Mouse (Mus musculus) kidney, embryonic 16.5 days (tissue): Measurements from ENCODE around the gene Tenm2. TPM values are rescaled to one million over a fixed set of nuclear protein-coding genes. Genes with fewer than 3 reads are reported as not detected.

Experiments used
- ATAC-seq: fragments of 200-750 bp; cut with Nextera tagmentation; 2 replicates; pipeline ENCODE4 v1.8.0; 2017; ENCODE audit warnings: moderate TSS enrichment; ENCODE audit not compliant: low FRiP score, low TSS enrichment
- H3K27ac ChIP-seq: fragments of 300-500 bp; sonication (generic); 2 replicates; pipeline ENCODE4 v1.5.1; 2014; ENCODE audit warnings: low read length
- H3K27me3 ChIP-seq: fragments of 300-500 bp; sonication (generic); 2 replicates; pipeline ENCODE4 v1.6.1; 2014; ENCODE audit warnings: low read length, control low read depth, mixed read lengths; ENCODE audit not compliant: insufficient read depth
- H3K36me3 ChIP-seq: fragments of 300-500 bp; sonication (generic); 2 replicates; pipeline ENCODE4 v1.6.1; 2014; ENCODE audit warnings: low read length, control low read depth, mixed read lengths; ENCODE audit not compliant: insufficient read depth
- H3K4me1 ChIP-seq: fragments of 300-500 bp; sonication (generic); 2 replicates; pipeline ENCODE4 v1.6.1; 2014; ENCODE audit warnings: low read length, control low read depth, mixed read lengths; ENCODE audit not compliant: insufficient read depth
- H3K4me2 ChIP-seq: fragments of 300-500 bp; sonication (generic); replicated peaks from 2 replicates; pipeline ENCODE4 v1.6.1; 2014; ENCODE audit warnings: low read depth, low read length
- H3K4me3 ChIP-seq: fragments of 300-500 bp; sonication (generic); 2 replicates; pipeline ENCODE4 v1.5.1; 2014; ENCODE audit warnings: mild to moderate bottlenecking, low read length
- H3K9ac ChIP-seq: fragments of 300-500 bp; sonication (generic); replicated peaks from 2 replicates; pipeline ENCODE4 v1.6.1; 2014; ENCODE audit warnings: low read length
- H3K9me3 ChIP-seq: fragments of 300-500 bp; sonication (generic); 2 replicates; pipeline ENCODE4 v1.6.1; 2016; ENCODE audit warnings: low read length, control low read depth
- WGBS: fragments of 180-500 bp; shearing (Covaris S2); extraction: QIAGEN DNeasy Blood & Tissue Kit; methylation state at CpG from one replicate; pipeline ENCODE4 v1.1.7; 2014; 5-methylcytosine and 5-hydroxymethylcytosine counted together
- polyA plus RNA-seq: library from polyadenylated mRNA; unstranded; fragments of >200 nt; fragmentation: Nextera tagmentation; extraction: Ambion mirVana; gene quantifications from 2 replicates; pipeline ENCODE4 v1.2.1, GENCODE M21; 2015

Tenm2 gene
- polyA plus RNA-seq, 1 experiment from 2014 or later = 0.76 TPM

DNA sequence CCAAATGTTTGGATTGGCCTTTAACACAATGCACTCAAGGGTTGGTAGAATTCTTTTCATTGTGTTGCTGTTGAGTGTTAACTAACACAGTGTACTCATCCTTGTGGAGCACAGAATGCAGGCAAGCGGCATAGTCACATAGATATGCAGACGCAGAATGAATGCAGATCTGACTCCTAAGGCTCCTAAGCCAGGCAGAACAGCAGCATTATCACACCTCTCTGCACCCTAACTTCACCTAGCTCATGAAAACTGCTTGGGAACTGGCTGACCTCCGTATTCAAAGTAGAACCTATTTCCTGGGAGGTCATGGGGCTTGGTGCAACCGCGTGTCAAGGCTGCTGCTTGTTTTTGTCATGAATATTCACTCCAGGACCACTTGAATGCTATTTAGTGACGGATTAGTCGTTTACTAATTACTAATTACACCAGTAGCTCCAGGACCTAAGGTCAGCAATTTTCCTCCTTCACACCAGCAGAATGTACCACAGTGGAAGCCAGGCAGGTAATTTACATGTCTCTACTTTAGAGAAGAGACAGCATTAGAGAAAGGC is 295.1 kb downstream of the Tenm2 start:
- 48% methylated on average over 7 of the region's 7 CpGs for WGBS
- peak; percentile 73 for ATAC-seq
- H3K4me2 ChIP-seq = no peak overlapping the region
- no peak overlapping the region for H3K4me3 ChIP-seq
- H3K27ac ChIP-seq = no peak overlapping the region
- H3K9me3 ChIP-seq = no peaks in the 10 kb centered on the region
- 0 out of 2 replicates have a peak, but pooled peaks cover 5% of the 10 kb centered on the region for H3K4me1 ChIP-seq
- no peaks in the 10 kb centered on the region for H3K27me3 ChIP-seq
- H3K9ac ChIP-seq = no peak overlapping the region
- H3K36me3 ChIP-seq = no peaks in the 10 kb centered on the region

DNA sequence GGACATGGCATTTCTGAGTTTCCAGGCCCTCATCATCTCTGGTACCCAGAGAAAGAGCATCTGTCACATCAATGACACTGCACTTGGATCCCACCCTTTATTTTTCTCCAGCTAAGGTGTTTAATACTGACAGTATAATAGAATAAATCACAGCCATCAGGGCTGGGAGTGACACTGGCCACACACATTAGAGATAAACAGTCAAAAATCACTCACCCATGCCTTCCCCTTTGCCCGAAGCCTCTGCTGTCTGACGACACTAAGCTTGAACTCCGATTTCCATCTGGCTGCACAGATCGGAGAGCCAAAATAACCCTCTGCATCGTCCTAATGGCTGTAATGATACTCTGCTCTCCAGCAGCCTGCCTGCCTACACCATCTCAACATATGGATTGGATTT is 305.9 kb downstream of the Tenm2 start:
- H3K27ac ChIP-seq = no peak overlapping the region
- H3K4me1 ChIP-seq = no peaks in the 10 kb centered on the region
- peak; percentile 54; the same call in 1 of the 2 replicates for ATAC-seq
- H3K9ac ChIP-seq = no peak overlapping the region
- H3K27me3 ChIP-seq = no peaks in the 10 kb centered on the region
- no peak overlapping the region for H3K4me2 ChIP-seq
- H3K9me3 ChIP-seq = no peaks in the 10 kb centered on the region
- WGBS = 38% methylated on average over 5 of the region's 5 CpGs
- no peak overlapping the region for H3K4me3 ChIP-seq
- H3K36me3 ChIP-seq = no peaks in the 10 kb centered on the region

DNA sequence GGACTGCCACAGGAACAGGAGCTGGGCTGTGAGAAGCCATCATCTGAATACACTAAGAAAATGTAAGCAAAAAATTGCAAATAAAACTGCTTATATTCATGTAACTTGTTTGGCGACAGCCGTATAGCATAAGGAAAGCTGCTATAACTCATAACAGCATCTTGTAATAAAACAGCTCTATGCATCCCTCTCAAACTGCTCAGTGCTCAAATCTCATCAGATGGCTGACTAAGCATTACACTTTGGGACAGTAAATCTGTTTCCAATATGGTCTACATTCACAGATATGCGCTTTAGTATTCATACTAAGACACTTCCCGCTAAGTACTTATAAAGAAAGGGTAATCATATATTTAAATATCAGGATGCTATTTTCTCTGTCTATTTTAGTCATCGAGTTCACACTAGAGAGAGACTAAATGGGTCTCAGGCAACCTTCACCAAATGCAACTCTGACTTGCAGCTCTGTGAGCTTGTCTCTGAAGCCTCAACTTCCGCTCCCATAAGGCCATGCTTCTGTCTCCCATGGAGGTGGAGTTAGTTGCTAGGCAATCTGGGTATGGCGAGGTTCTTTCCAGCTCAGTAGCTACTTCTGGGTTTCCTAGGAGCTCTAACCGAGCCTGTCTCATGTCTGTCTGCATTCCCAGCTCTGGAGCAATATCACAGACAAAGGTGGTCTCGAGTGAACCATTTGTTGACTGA is 308.9 kb downstream of the Tenm2 start:
- no peaks in the 10 kb centered on the region for H3K36me3 ChIP-seq
- H3K9me3 ChIP-seq = no peaks in the 10 kb centered on the region
- WGBS = 80% methylated on average over 9 of the region's 9 CpGs
- no peaks in the 10 kb centered on the region for H3K27me3 ChIP-seq
- H3K4me1 ChIP-seq = no peaks in the 10 kb centered on the region
- ATAC-seq = no peak
- H3K9ac ChIP-seq = no peak overlapping the region
- no peak overlapping the region for H3K4me3 ChIP-seq
- no peak overlapping the region for H3K4me2 ChIP-seq
- H3K27ac ChIP-seq = no peak overlapping the region

DNA sequence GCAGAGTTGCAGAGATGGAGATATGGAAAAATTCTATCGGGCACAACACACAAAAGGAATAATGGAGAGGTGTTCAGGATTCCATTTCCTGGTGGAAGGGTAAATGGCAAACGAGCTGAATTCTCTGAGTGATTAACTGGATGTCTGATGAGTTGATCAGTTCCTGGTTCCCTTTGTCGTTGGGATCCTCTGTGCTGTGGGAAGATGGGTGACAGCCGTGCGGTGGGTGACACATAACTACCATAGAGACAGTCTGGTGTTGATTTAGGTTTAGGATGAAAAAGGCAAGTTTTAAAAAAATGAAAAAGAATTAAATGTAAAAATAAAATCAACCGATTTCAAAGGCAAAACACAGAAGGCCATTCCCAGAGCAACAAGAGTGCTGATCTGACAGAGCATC is 316.5 kb downstream of the Tenm2 start:
- no peaks in the 10 kb centered on the region for H3K4me1 ChIP-seq
- no peaks in the 10 kb centered on the region for H3K9me3 ChIP-seq
- H3K9ac ChIP-seq = no peak overlapping the region
- H3K4me2 ChIP-seq = no peak overlapping the region
- no peaks in the 10 kb centered on the region for H3K36me3 ChIP-seq
- no peaks in the 10 kb centered on the region for H3K27me3 ChIP-seq
- WGBS = 89% methylated on average over 6 of the region's 6 CpGs
- H3K27ac ChIP-seq = no peak overlapping the region
- no peak for ATAC-seq
- no peak overlapping the region for H3K4me3 ChIP-seq

DNA sequence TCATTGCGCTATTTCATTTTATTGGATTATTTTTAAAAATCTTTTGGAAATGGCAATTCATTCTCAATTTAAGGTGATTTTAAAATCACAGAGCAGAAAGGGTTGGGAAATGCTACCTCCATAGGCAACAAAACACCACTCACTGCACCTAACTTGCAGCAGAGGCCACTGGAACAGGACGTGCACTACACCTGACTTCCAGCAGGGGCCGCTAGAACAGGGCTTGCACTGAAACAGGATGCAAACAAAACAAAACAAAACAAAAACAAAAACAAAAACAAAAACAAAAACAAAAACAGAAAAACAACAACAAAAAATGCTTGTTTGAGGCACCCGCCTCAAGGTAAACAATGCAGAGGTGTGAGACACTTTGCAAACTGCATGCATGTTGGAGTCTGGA is 324.4 kb downstream of the Tenm2 start:
- ATAC-seq = no peak

DNA sequence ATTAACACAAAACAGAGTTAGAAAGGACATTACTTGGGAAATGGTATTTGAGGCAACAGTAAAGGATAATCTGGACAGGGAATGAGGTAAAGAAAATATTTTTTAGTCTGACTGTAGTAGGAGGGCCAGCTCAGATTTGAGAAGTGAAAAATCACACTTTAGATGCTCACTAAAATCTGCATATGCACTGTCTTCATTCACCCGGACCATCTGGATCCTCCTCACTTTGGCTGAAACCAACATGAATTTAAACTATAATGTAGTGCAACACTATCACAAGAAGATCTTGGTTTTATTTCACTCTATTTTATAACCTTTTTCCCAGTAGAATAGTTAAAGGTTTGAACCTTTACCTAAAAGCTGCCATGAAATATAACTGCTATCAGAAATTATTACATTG is 326.7 kb downstream of the Tenm2 start:
- no peaks in the 10 kb centered on the region for H3K36me3 ChIP-seq
- ATAC-seq = no peak
- no peak overlapping the region for H3K9ac ChIP-seq
- no peak overlapping the region for H3K27ac ChIP-seq
- H3K9me3 ChIP-seq = no peaks in the 10 kb centered on the region
- no peaks in the 10 kb centered on the region for H3K27me3 ChIP-seq
- H3K4me1 ChIP-seq = no peaks in the 10 kb centered on the region
- H3K4me3 ChIP-seq = no peak overlapping the region
- no peak overlapping the region for H3K4me2 ChIP-seq
- 90% methylated on average over 1 of the region's 1 CpGs for WGBS

More for the DNA sequence above, 324.4 kb downstream of the Tenm2 start:
- H3K9me3 ChIP-seq = no peaks in the 10 kb centered on the region
- H3K27ac ChIP-seq = no peak overlapping the region
- no peaks in the 10 kb centered on the region for H3K36me3 ChIP-seq
- no peaks in the 10 kb centered on the region for H3K27me3 ChIP-seq
- WGBS = 74% methylated on average over 4 of the region's 4 CpGs
- H3K4me2 ChIP-seq = no peak overlapping the region
- H3K4me1 ChIP-seq = no peaks in the 10 kb centered on the region
- H3K9ac ChIP-seq = no peak overlapping the region
- H3K4me3 ChIP-seq = no peak overlapping the region

DNA sequence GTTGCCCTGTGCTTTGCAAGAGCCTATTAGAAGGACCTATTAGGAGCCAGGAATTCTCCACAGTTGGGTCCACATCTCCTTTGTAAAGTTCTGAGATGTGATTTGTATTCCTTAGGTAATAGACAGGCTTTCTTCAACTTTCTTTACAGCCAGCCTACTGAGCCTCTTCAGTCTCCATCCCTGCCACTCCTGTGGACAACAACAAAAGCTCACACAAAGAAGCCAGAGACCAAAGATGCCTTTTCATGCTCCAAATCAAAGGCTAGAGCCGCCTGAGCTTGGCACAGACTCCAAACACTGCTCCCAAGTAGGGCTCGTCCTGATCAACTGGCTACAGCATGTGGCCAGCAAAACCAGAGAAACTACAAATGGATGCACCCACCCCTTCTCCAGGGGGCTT is 333.5 kb downstream of the Tenm2 start:
- H3K4me3 ChIP-seq = no peak overlapping the region
- no peaks in the 10 kb centered on the region for H3K4me1 ChIP-seq
- no peaks in the 10 kb centered on the region for H3K36me3 ChIP-seq
- H3K27ac ChIP-seq = no peak overlapping the region
- H3K27me3 ChIP-seq = no peaks in the 10 kb centered on the region
- no peak overlapping the region for H3K4me2 ChIP-seq
- no peak for ATAC-seq
- H3K9ac ChIP-seq = no peak overlapping the region
- no peaks in the 10 kb centered on the region for H3K9me3 ChIP-seq
- 46% methylated on average over 2 of the region's 2 CpGs for WGBS

DNA sequence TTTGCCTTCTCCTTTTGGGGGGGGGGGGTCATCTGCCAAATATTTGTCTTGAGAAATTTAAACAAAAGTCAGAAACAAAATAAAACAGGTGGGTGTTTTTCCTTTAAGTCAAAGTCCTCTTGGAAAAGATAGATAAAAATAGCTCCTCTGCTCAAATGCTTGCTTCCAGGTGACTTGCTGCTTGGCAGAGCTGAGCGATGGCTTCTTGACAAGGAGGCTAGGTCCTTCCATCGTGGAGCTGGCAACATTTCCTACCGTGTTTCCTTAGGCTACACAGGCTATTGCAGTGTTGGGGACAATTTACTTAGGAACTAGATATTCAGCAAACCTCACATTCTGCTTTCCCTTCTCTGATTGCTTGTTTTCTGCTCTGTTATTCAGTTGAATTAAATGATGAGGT is 342.7 kb downstream of the Tenm2 start:
- Histone ChIP-seq H3K36me3 (no peaks in the 10 kb centered on the region), H3K9ac (no peak overlapping the region), H3K9me3 (no peaks in the 10 kb centered on the region), H3K4me1 (no peaks in the 10 kb centered on the region), H3K27ac (no peak overlapping the region), H3K4me2 (no peak overlapping the region), H3K27me3 (no peaks in the 10 kb centered on the region), H3K4me3 (no peak overlapping the region)
- WGBS = 80% methylated on average over 3 of the region's 3 CpGs
- ATAC-seq = no peak

DNA sequence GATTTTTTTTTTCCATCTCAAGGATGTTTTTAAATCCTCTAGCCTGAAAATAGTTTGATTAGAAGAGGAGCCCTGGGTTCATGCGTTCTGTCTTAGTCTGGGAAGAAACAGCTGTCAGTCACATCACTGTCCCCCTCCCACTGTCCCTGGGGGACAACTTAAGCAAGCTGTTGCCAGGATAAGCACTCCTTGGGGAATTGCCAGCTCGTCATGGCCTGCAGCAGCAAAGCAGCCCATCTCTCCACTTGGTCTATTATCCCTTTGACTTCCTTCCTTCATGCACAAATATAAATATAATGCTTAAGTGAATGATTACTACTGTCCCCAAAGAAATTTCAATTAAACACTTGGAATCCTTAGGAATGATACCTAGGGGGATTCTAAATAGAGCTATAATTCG is 344.7 kb downstream of the Tenm2 start:
- H3K4me2 ChIP-seq = no peak overlapping the region
- no peak overlapping the region for H3K9ac ChIP-seq
- no peaks in the 10 kb centered on the region for H3K4me1 ChIP-seq
- no peak overlapping the region for H3K4me3 ChIP-seq
- 50% methylated on average over 3 of the region's 3 CpGs for WGBS
- no peaks in the 10 kb centered on the region for H3K36me3 ChIP-seq
- no peaks in the 10 kb centered on the region for H3K9me3 ChIP-seq
- no peaks in the 10 kb centered on the region for H3K27me3 ChIP-seq
- no peak overlapping the region for H3K27ac ChIP-seq
- ATAC-seq = no peak

DNA sequence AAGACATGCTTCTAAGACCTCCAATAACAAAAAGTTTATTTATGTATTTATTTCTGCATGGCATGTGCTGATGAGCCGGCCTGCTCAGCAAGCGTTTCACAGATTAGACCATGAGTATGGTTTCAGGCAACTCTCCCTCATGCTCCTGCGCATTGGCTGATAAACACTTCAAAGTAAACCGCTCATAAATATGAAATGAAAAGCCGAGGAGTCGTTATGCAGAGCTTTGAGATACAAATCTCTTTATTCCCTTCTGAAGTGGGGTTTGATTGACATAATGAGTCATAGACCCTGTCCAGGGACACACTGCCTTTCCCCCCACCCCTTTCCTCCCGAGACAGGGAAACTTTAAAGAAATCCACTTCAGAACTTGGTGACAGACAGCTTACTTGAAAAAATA is 348.3 kb downstream of the Tenm2 start:
- Histone ChIP-seq H3K4me3 (no peak overlapping the region), H3K9ac (no peak overlapping the region), H3K4me2 (no peak overlapping the region), H3K27ac (no peak overlapping the region), H3K36me3 (no peaks in the 10 kb centered on the region), H3K9me3 (no peaks in the 10 kb centered on the region), H3K27me3 (no peaks in the 10 kb centered on the region), H3K4me1 (no peaks in the 10 kb centered on the region)
- ATAC-seq = peak; percentile 39; the same call in 1 of the 2 replicates
- WGBS = 42% methylated on average over 7 of the region's 7 CpGs
